Mouse (Mus musculus) liver, embryonic 13.5 days (tissue): ENCODE measurements around the gene Nfu1. TPM values are rescaled to one million over a fixed set of nuclear protein-coding genes. Genes with fewer than 3 reads are reported as not detected.

Experiments
- ATAC-seq: fragments of 200-750 bp; cut with Nextera tagmentation; 2 replicates; pipeline ENCODE4 v1.8.0; 2017; ENCODE audit warnings: low read depth, mild to moderate bottlenecking, moderate number of reproducible peaks, moderate library complexity
- DNase-seq: peaks from one replicate; pipeline ENCODE4 v3.0.0; 2022
- H3K27ac ChIP-seq: fragments of 300-500 bp; sonication (generic); 2 replicates; pipeline ENCODE4 v1.5.1; 2015; ENCODE audit warnings: moderate library complexity, mild to moderate bottlenecking, inconsistent platforms
- H3K27me3 ChIP-seq: fragments of 300-500 bp; sonication (generic); 2 replicates; pipeline ENCODE4 v1.6.1; 2015; ENCODE audit warnings: mild to moderate bottlenecking, inconsistent platforms
- H3K36me3 ChIP-seq: fragments of 300-500 bp; sonication (generic); 2 replicates; pipeline ENCODE4 v1.6.1; 2015; ENCODE audit warnings: mild to moderate bottlenecking, inconsistent platforms
- H3K4me1 ChIP-seq: fragments of 300-500 bp; sonication (generic); replicated peaks from 2 replicates; pipeline ENCODE4 v1.6.1; 2015; ENCODE audit warnings: inconsistent platforms
- H3K4me2 ChIP-seq: fragments of 300-500 bp; sonication (generic); 2 replicates; pipeline ENCODE4 v1.6.1; 2015; ENCODE audit warnings: inconsistent platforms, mild to moderate bottlenecking, moderate library complexity
- H3K4me3 ChIP-seq: fragments of 300-500 bp; sonication (generic); replicated peaks from 2 replicates; pipeline ENCODE4 v1.5.1; 2015; ENCODE audit warnings: mild to moderate bottlenecking, inconsistent platforms
- H3K9ac ChIP-seq: fragments of 300-500 bp; sonication (generic); 2 replicates; pipeline ENCODE4 v1.6.1; 2015; ENCODE audit warnings: mild to moderate bottlenecking, inconsistent platforms
- H3K9me3 ChIP-seq: fragments of 300-500 bp; sonication (generic); replicated peaks from 2 replicates; pipeline ENCODE4 v1.6.1; 2016; ENCODE audit warnings: inconsistent platforms
- WGBS: fragments of 180-500 bp; shearing (Covaris S2); methylation state at CpG from one replicate; pipeline ENCODE4 v1.1.7; 2015; ENCODE audit not compliant: insufficient replicate concordance; 5-methylcytosine and 5-hydroxymethylcytosine counted together
- polyA plus RNA-seq: library from polyadenylated mRNA; unstranded; fragments of >200 nt; fragmentation: Nextera tagmentation; extraction: Ambion mirVana; gene quantifications from 2 replicates; pipeline ENCODE4 v1.2.1, GENCODE M21; 2015

The Nfu1 gene
- polyA plus RNA-seq, 1 experiment from 2014 or later, result 58.4 TPM

DNA sequence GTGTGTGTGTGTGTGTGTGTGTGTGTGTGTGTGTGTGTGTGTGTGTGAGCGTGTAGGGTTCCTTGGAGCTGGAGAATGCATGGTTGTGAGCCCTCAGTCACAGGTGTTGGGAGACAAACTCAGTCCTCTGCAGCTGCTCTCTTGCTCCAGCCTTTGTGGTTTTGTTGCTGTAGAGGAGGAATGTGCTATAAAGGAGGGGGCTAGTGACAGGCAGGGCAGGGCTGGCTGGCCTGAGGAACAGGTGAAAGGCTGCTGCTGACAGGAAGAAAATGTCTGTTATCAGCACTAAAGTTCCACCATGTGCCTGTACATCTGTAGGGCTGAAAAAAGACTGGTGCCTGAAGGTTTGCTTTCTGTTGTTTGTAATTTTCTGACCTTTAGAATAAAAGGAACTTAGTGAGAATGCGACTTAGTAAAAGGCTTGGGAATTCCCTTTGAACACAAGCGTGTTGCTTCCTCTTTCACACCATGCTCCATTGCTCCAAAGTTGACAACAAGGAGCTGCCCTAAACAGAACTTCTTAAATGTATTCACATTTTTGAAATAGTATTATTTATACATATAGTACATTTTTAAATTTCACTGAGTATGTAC lies 66.2 kb downstream of the Nfu1 start:
- Histone ChIP-seq H3K4me1 (peaks cover 27% of the 10 kb centered on the region), H3K27ac (peak overlapping the region; percentile 48; the same call in 1 of the 2 replicates), H3K9ac (no peak overlapping the region), H3K27me3 (no peaks in the 10 kb centered on the region), H3K4me3 (no peak overlapping the region), H3K36me3 (peaks cover 37% of the 10 kb centered on the region), H3K4me2 (no peak overlapping the region), H3K9me3 (no peaks in the 10 kb centered on the region)
- WGBS, result 30% methylated on average over 3 of the region's 3 CpGs
- peak; percentile 71 for ATAC-seq
- DNase-seq, result peak; percentile 9

Other genes with a start within 250 kb of the Nfu1 start
- 28.1 and 31.7 TPM in 2 replicates for gene Anxa4, start 215.7 kb upstream of the Nfu1 start, polyA plus RNA-seq
- gene Aak1, start 159.7 kb upstream of the Nfu1 start, polyA plus RNA-seq, result 3.4 and 4.3 TPM in 2 replicates
- 7.7 and 8.9 TPM in 2 replicates for gene Gfpt1, start 33.6 kb downstream of the Nfu1 start, polyA plus RNA-seq
- gene D6Ertd527e, start 95.5 kb downstream of the Nfu1 start, polyA plus RNA-seq, result 0.12 TPM in 1 of 2 replicates, not detected in the other